Mouse (Mus musculus) adrenal gland, postnatal 4 days (tissue): ENCODE results near the gene Pdcd11. TPM values are rescaled to one million over a fixed set of nuclear protein-coding genes. Genes with fewer than 3 reads are reported as not detected.

Experiments
- DNase-seq, 2 experiments: peaks; one replicate each; pipeline ENCODE4 v3.0.0; 2021 to 2022; ENCODE audit warnings: low spot score in 2 of 2, mixed read lengths in 2 of 2
- total RNA-seq, 2 experiments: library from RNA; stranded (reverse); gene quantifications; 2 replicates each; pipeline ENCODE4 v1.2.3; 2021

Gene Pdcd11
- total RNA-seq, 2 experiments from 2014 or later = 25.1 to 28.2 TPM

DNA sequence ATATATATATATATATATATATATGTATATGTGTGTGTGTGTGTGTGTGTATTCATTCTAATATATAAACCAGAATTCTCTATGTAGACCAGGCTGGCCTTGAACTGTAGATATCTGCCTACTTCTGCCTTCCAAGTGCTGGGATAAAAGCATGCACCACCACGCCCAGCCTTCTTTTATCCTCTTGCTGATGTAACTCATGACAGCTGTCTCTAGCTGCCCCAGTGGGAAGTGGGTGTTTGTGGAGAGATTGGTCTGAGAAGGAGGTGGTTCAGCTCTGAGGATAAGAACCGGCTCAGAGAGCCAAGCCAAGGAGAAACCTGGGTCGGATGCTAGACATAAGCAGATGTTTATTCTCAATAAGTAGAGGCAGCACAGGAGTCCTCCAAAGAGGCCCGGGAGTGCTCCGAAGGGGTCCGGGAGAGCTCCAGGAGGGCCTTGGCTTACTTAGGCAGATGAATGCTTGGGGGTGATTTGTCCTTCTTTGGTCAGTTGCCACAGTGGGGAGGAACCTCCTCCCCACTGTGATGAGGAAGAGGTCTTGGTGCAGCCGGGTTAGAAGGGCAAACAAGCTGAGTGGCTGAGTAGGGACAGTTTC is 77.1 kb downstream of the Pdcd11 start:
- no peak for DNase-seq

DNA sequence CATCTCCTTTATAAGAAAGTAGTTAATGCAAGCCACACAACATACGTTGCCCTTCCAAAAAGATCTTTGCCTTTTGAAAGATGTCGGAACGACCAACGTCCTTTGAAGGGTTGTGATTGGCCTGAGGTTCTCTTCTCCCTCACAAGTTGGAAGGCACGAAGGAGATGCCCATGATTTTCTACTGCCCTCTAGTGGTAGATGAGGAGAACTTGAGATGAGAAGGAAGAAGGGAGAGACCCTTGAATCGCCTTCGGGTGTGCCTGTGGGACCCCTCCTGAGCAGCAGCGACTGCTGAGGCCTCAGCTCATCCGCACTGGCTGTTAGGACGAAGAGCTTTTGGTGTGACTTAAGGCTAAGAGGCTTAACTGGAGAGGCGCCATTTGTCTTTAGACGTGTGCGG is 77.7 kb downstream of the Pdcd11 start:
- no peak for DNase-seq

DNA sequence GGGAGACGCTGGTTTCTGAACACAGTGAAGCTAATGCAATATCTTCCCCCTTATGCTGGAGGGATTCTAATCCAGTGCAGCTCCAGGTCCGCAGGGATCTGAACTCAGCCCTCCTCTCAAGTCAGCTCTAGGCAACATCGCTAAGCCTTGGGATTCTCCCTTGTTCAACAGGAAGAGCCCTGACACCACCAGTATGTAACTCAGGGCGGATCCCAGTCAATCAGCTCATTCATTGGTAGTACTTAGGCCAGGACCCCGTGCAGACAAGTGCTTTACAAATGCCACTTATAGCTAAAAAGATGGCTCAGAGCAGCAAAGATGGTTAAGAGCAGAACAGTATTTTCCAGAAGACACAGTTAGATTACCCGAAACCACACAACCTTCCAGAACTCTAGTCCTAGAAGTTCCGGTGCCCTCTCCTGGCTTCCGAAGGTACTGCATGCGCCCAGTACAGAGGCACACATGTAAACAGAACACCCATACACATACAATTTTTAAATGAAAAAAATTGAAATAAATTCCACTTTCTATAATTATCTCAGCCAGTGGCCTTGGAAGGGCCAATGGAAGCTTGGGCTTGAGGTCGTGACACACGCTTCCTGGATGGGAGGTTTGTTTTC is 78.3 kb downstream of the Pdcd11 start:
- peak; percentile 58 to 74 for DNase-seq

DNA sequence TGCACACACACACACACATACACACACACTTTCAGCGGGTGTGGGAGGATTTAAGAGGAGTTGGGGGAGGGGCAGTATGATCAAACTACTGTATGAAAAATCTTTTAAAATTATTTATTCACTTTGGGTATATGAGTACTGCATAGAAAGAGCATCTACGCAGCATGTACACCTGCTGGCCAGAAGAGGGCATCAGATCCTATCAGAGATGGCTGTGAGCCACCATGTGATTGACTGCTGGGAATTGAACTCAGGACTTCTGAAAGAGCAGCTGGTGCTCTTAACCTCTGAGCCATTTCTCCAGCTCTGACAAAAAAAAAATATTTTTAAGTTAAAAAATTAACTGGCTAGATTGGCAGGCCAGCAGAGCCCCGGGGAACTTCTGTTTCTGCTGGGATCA is 83.9 kb downstream of the Pdcd11 start:
- no peak for DNase-seq

- no peak for DNase-seq
These were observed 84.9 kb downstream of the Pdcd11 start for GRCm38 (mm10) chr19:47175472-47175871.

GRCm38 (mm10) chr19:47176916-47177505 is 86.4 kb downstream of the Pdcd11 start:
- DNase-seq = no peak

DNA sequence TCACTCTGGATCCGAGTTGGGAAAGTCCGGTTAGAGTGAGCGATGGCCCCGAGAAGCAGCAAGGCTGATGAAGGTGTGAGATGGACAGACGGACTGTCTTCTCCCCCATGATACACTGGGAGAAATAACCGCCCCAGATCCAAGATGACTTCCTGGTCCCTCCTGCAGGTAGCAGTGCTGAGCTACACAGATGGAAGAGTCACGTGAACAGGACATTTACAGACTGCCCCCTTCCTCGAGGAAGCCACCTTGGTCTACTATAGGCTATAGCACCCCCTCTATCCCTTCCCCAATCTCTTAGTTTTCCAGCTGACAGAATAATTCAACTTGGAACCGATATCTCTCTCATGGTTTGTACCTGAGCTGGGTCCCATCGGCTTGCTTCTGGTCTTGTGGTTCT is 87.4 kb downstream of the Pdcd11 start:
- DNase-seq = no peak

DNA sequence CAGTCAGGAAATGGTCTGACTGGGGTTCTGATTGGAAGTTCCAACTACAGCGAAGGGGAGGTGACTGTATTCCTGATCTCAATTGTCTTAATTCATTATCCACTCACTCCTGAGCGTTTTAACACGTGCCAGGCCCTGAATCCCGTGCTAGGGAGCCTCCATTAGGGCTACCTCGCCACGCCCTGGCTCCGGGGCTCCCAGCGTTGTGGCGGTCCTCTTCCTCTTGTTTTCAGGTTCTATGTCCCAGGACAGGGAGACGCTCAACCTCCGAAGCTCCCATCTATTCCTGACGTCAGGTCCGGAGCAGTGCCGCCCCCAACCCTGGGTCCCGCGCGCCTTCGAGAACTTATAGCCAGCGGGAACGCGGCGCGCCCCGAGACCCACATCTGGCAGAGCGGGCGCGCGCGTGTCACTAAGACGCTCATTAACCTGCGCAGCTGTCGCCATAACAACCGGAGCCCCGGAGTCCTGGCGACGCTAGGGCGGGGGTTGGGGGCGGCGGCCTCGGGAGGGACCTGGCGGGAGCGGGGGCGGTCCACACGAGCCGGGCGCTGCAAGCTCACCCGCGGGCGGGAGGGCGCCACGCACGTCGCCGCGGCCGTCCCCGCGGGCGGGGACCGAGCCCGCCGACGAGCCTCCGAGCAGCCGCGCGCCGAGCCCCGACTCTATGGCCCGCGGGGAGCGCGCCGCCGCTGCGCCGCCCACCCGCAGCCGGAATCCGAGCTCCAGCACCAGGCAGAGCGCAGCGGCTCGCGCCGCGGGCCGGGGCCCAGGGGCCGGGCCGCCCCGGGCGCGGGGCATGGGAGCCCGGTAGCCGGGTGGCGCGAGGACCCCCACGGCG is 88.1 kb downstream of the Pdcd11 start, which contains the start of gene Neurl1a:
Neurl1a (plus strand) TSS at position 390 of the 841 bp plus-strand sequence.
- peak; percentile 16 to 40 for DNase-seq

DNA sequence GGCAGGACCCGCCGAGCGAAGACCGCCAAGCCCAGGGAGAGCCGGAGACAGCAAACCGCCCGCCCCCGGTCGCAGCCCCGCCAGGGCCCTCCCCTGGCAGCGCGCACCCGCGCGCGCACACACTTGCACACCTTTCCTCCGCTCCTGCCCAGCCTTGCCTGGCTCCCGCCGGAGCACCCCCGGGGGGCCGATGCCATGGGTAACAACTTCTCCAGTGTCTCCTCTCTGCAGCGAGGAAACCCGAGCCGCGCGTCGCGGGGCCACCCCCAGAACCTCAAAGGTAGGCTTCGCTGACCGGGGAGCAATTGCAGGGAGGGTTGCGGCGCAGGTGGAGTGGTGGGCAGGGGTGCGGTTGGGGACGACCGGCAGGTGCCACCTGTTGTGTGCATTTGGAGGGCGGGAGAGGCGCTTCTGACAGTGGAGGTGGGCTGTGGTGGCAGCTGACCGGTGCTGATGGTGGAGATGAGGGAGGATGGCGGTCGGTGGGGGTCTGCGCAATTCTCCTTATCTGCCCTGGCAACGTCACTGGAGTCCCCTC is 88.8 kb downstream of the Pdcd11 start:
- no peak for DNase-seq

DNA sequence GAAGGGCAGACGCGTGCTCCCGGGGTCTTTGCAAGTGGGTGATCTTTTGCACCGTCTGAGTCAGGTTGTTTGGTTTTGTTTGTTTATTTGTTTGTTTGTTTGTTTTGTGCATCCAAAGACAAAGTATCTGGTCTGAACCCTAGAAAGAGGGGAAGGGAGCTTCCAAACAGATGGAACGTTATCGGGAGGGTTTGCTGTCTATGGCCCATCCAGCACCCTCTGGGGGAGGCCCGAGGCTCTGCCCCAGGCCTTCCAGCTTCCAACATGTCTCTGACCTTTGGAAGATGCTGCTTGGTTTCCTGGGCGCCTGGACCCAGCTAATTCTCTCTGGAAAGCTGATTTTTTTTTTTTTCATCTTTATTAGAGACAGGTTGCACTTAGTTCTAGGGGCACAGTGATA is 89.4 kb downstream of the Pdcd11 start:
- no peak for DNase-seq

Other genes starting within 250 kb of the Pdcd11 start
- gene Ina, start 76.1 kb upstream of the Pdcd11 start, total RNA-seq = 10 to 100 TPM; 15.5 to 23.5 TPM
- gene Nt5c2, start 75.6 kb upstream of the Pdcd11 start, total RNA-seq = 100 to 1,000 TPM; 106 to 107 TPM
- 10 to 100 TPM; 13.9 to 16.8 TPM for gene Pcgf6, start 39.9 kb upstream of the Pdcd11 start, total RNA-seq
- 1 to 10 TPM; 5.1 to 5.6 TPM for gene Taf5, start 23.0 kb upstream of the Pdcd11 start, total RNA-seq
- gene Usmg5, start 121 bp upstream of the Pdcd11 start, total RNA-seq = 100 to 1,000 TPM; 584 to 643 TPM
- 1 to 10 TPM; 5.3 to 5.4 TPM for gene Calhm2, start 47.5 kb downstream of the Pdcd11 start, total RNA-seq
- not detected for gene Calhm1, start 53.5 kb downstream of the Pdcd11 start, total RNA-seq
- not detected for gene Calhm3, start 67.0 kb downstream of the Pdcd11 start, total RNA-seq
- gene Neurl1a, start 88.1 kb downstream of the Pdcd11 start, total RNA-seq = 10 to 100 TPM; 24.8 to 27.3 TPM